Mouse (Mus musculus) intestine, postnatal 0 days (tissue): ENCODE results near the gene Zfp975. TPM values are rescaled to one million over a fixed set of nuclear protein-coding genes. Genes with fewer than 3 reads are reported as not detected.
A peak's percentile ranks its signal among the peaks of the same experiment; 100 is the strongest.
"Not testable (repeated sequence)": the region's sequence is repeated elsewhere in the genome, so short reads cannot be mapped to it uniquely, and the experiment has no call there.

Source experiments
- ATAC-seq: fragments of 200-750 bp; cut with Nextera tagmentation; 2 replicates; pipeline ENCODE4 v1.8.0; 2017; ENCODE audit warnings: mild to moderate bottlenecking, moderate TSS enrichment, moderate library complexity
- H3K27ac ChIP-seq: fragments of 300-500 bp; sonication (generic); 2 replicates; pipeline ENCODE4 v1.5.1; 2014; ENCODE audit warnings: mild to moderate bottlenecking, low read depth, low read length, moderate library complexity
- H3K27me3 ChIP-seq: fragments of 300-500 bp; sonication (generic); replicated peaks from 2 replicates; pipeline ENCODE4 v1.6.1; 2014; ENCODE audit warnings: low read length, mixed read lengths; ENCODE audit not compliant: control insufficient read depth, insufficient read depth
- H3K36me3 ChIP-seq: fragments of 300-500 bp; sonication (generic); 2 replicates; pipeline ENCODE4 v1.6.1; 2014; ENCODE audit warnings: mild to moderate bottlenecking, moderate library complexity; ENCODE audit not compliant: control insufficient read depth, insufficient read depth
- H3K4me1 ChIP-seq: fragments of 300-500 bp; sonication (generic); replicated peaks from 2 replicates; pipeline ENCODE4 v1.6.1; 2014; ENCODE audit warnings: antibody characterized with exemption, low read length, mixed read lengths; ENCODE audit not compliant: control insufficient read depth, insufficient read depth
- H3K4me2 ChIP-seq: fragments of 300-500 bp; sonication (generic); replicated peaks from 2 replicates; pipeline ENCODE4 v1.6.1; 2014; ENCODE audit warnings: low read depth, mild to moderate bottlenecking, moderate library complexity
- H3K4me3 ChIP-seq: fragments of 300-500 bp; sonication (generic); 2 replicates; pipeline ENCODE4 v1.5.1; 2014; ENCODE audit warnings: low read depth, low read length
- H3K9ac ChIP-seq: fragments of 300-500 bp; sonication (generic); 2 replicates; pipeline ENCODE4 v1.6.1; 2014; ENCODE audit warnings: mild to moderate bottlenecking, low read depth, low read length
- H3K9me3 ChIP-seq: fragments of 300-500 bp; sonication (generic); 2 replicates; pipeline ENCODE4 v1.6.1; 2016; ENCODE audit warnings: mixed run types; ENCODE audit not compliant: control insufficient read depth
- CTCF ChIP-seq: sonication (generic); IDR thresholded peaks from 2 replicates; pipeline ENCODE4 v1.5.1; 2016; ENCODE audit warnings: low read depth, mild to moderate bottlenecking, control low read depth, antibody characterized with exemption, moderate library complexity
- WGBS: fragments of 180-500 bp; shearing (Covaris S2); extraction: QIAGEN DNeasy Blood & Tissue Kit; methylation state at CpG from one replicate; pipeline ENCODE4 v1.1.7; 2014; 5-methylcytosine and 5-hydroxymethylcytosine counted together
- polyA plus RNA-seq: library from polyadenylated mRNA; unstranded; fragments of >200 nt; fragmentation: Nextera tagmentation; extraction: Ambion mirVana; gene quantifications from 2 replicates; pipeline ENCODE4 v1.2.1, GENCODE M21; 2015

Zfp975 gene
- 2.4 and 2.5 TPM in 2 replicates for polyA plus RNA-seq

- not testable (repeated sequence) for H3K36me3 ChIP-seq
- H3K4me2 ChIP-seq: peak within 1 kb of the TSS; percentile 64
- WGBS: under 1% methylated on average over 23 of the region's 23 CpGs
Observed at GRCm38 (mm10) chr7:42692362-42693158, at the start of gene Zfp975. Gene Zfp975, minus strand, starts transcription at chr7:42692742.

GRCm38 (mm10) chr7:42738536-42739210 lies 46.1 kb upstream of the Zfp975 start:
- Histone ChIP-seq H3K9ac (no peak overlapping the region), H3K27me3 (no peaks in the 10 kb centered on the region), H3K4me2 (no peak overlapping the region), H3K36me3 (no peaks in the 10 kb centered on the region), H3K9me3 (no peaks in the 10 kb centered on the region), H3K27ac (no peak overlapping the region), H3K4me1 (no peaks in the 10 kb centered on the region), H3K4me3 (no peak overlapping the region)
- no peak for ATAC-seq
- WGBS: 83% methylated on average over 10 of the region's 10 CpGs
- no peak for TF ChIP-seq CTCF

More at GRCm38 (mm10) chr7:42692362-42693158, at the start of gene Zfp975:
- Histone ChIP-seq H3K4me3 (peak within 1 kb of the TSS; percentile 58), H3K9ac (peak within 1 kb of the TSS; percentile 48; the same call in 1 of the 2 replicates)
- not testable (repeated sequence) for H3K9me3 ChIP-seq, H3K27ac ChIP-seq, H3K4me1 ChIP-seq, H3K27me3 ChIP-seq
- peak; percentile 99 for ATAC-seq
- TF ChIP-seq CTCF: peak; percentile 23; the same call in 1 of the 2 replicates

GRCm38 (mm10) chr7:42726917-42727316 lies 34.4 kb upstream of the Zfp975 start, which contains the start of gene Gm17067:
Gene Gm17067, minus strand, starts transcription at chr7:42727017.
- not testable (repeated sequence) for H3K9ac ChIP-seq, H3K4me1 ChIP-seq, H3K4me2 ChIP-seq, ATAC-seq, H3K36me3 ChIP-seq, H3K4me3 ChIP-seq, H3K27me3 ChIP-seq, H3K9me3 ChIP-seq, H3K27ac ChIP-seq
- WGBS: 81% methylated on average over 4 of the region's 4 CpGs

- H3K4me3 ChIP-seq: peak overlapping the region; percentile 58
- not testable (repeated sequence) for H3K4me1 ChIP-seq, H3K27ac ChIP-seq, H3K9me3 ChIP-seq, H3K36me3 ChIP-seq, ATAC-seq, H3K27me3 ChIP-seq, H3K9ac ChIP-seq
- WGBS: 0% methylated on average over 4 of the region's 4 CpGs
- peak overlapping the region; percentile 64 for H3K4me2 ChIP-seq
Observed at GRCm38 (mm10) chr7:42693251-42693650, 709 bp upstream of the Zfp975 start.

- not testable (repeated sequence) for H3K4me2 ChIP-seq, H3K27me3 ChIP-seq, H3K27ac ChIP-seq, ATAC-seq, H3K36me3 ChIP-seq, H3K9ac ChIP-seq, H3K9me3 ChIP-seq, H3K4me3 ChIP-seq, H3K4me1 ChIP-seq
- WGBS: 93% methylated on average over 6 of the region's 6 CpGs
Observed at GRCm38 (mm10) chr7:42680081-42680480, 12.5 kb downstream of the Zfp975 start.

GRCm38 (mm10) chr7:42679646-42680045 lies 12.9 kb downstream of the Zfp975 start:
- not testable (repeated sequence) for H3K27ac ChIP-seq, H3K27me3 ChIP-seq, ATAC-seq, H3K9ac ChIP-seq, H3K4me1 ChIP-seq, H3K9me3 ChIP-seq, H3K36me3 ChIP-seq, H3K4me2 ChIP-seq, H3K4me3 ChIP-seq
